Mouse (Mus musculus): ENCODE measurements around the gene Hsd11b1. TPM values are rescaled to one million over a fixed set of nuclear protein-coding genes. Genes with fewer than 3 reads are reported as not detected.

The Hsd11b1 gene
- polyA plus RNA-seq, 1 experiment from 2014 or later = 1.6 TPM

Other genes starting within 250 kb of the Hsd11b1 start
- gene Syt14, start 228.3 kb downstream of the Hsd11b1 start, polyA plus RNA-seq (2014; fragmentation: Nextera tagmentation; extraction: Ambion mirVana) = 0.62 and 1.4 TPM in 2 replicates
- 6.3 and 6.4 TPM in 2 replicates for gene Diexf, start 133.8 kb downstream of the Hsd11b1 start, polyA plus RNA-seq (2014; fragmentation: Nextera tagmentation; extraction: Ambion mirVana)
- gene Irf6, start 111.0 kb downstream of the Hsd11b1 start, polyA plus RNA-seq (2014; fragmentation: Nextera tagmentation; extraction: Ambion mirVana) = 6.1 and 7.2 TPM in 2 replicates
- 12.9 and 13.4 TPM in 2 replicates for gene A130010J15Rik, start 96.0 kb downstream of the Hsd11b1 start, polyA plus RNA-seq (2014; fragmentation: Nextera tagmentation; extraction: Ambion mirVana)
- gene Traf3ip3, start 62.4 kb downstream of the Hsd11b1 start, polyA plus RNA-seq (2014; fragmentation: Nextera tagmentation; extraction: Ambion mirVana) = 1.5 and 1.9 TPM in 2 replicates
- 2.9 and 3.1 TPM in 2 replicates for gene Lamb3, start 56.4 kb downstream of the Hsd11b1 start, polyA plus RNA-seq (2014; fragmentation: Nextera tagmentation; extraction: Ambion mirVana)
- 103 and 111 TPM in 2 replicates for gene G0s2, start 9.1 kb upstream of the Hsd11b1 start, polyA plus RNA-seq (2014; fragmentation: Nextera tagmentation; extraction: Ambion mirVana)
- 9.4 and 9.9 TPM in 2 replicates for gene Camk1g, start 106.2 kb upstream of the Hsd11b1 start, polyA plus RNA-seq (2014; fragmentation: Nextera tagmentation; extraction: Ambion mirVana)